Mouse (Mus musculus): ENCODE measurements at regions not wholly inside any gene's neighbourhood (a gene's known extent, or its start where the extent isn't known, plus 50 kb on each side); places are given as distances from the start of the nearest gene placed in this dataset.

DNA sequence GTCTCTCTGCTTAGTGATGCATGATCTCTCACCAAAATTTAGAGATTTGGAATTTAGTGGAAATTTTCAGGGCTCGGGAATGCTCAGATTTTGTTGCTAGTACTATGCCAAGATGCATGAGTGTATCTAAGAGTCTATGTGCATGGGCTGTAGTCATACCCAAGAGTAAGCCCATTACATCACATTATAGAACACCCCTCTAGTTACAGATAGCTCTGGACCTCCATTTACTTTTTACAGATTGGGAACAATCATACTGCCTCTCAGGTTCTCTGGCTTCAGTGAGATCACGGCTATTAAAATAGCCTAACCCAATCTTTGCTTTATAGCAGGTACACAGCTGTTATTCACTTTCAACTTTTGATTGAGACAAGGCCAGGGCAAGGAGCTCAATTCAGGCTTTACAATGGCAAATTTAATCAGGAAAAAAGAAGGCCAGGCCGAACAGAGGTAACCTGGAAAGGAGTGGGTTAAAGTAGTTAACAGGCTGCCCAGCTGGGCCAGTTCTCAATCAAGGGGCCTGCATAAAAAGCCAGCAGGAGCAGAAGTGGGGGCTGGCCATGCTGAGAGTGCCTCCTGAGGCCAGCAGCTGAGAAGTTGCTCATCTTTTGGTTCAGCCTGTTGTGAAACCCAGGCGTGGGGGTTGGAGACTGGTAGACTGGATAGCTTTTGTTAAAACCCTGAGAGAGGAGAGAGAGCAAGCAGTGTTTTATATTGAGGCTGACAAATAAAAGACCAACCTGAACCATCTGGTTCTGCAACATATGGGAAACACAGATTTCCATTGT is 509.2 kb upstream of the Pou3f2 start:
- peak; percentile 39 for DNase-seq

DNA sequence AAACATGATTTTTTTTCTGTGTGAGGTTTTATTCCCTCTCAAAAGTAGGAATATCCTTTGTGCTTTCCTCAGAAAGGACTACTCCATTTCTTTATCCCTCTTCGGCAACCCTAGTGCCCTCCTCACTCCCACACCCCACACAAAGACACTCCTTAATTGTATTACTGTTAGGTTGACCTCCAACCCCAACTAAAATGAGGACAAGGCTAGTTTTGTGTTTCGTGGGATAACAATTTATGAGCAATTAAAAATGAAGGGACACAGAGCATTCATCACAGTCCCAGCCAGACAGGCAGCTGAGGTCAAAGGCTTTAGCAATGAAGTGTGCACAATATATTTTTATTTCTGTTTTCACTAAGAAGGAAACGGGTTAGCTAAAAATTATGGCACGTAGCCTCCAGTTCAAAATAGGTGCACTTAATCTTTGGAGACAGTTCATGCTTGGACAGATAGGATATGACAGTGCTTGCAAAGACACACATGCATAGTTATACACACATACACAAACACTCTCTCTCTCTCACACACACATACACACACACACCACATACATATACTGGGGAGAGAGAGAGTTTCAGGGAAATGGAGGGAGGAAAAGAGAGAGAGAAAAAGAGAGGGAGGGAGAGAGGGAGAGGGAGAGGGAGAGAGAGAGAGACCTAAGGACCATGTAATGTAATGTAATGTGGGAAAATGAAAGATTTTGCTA is 498.8 kb upstream of the Pou3f2 start:
- peak; percentile 86 for DNase-seq

DNA sequence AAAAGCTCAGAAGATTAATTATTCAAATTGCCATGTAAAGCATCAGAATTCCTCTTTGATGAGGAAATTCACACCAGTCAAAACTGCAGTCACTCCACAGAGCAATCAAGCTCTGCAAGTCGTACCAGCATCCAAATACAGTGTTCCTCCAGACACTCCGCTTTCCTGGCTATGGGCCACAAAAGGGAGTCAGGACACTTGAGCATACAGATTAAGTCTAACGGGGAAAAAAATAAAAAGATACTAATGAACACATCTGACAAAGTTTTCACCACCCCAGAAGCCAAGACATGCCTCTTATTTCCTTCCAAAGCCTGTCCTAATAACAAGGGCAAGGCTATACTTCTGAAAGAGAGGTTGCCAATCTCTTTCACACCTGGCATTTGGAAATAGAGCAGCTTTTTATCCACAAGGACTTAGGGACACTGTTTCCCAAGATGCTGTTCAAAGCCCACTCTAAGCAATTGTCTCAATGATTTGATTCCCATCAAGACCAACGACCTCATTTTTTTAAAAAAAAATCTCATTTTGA is 485.5 kb upstream of the Pou3f2 start:
- DNase-seq: no peak

DNA sequence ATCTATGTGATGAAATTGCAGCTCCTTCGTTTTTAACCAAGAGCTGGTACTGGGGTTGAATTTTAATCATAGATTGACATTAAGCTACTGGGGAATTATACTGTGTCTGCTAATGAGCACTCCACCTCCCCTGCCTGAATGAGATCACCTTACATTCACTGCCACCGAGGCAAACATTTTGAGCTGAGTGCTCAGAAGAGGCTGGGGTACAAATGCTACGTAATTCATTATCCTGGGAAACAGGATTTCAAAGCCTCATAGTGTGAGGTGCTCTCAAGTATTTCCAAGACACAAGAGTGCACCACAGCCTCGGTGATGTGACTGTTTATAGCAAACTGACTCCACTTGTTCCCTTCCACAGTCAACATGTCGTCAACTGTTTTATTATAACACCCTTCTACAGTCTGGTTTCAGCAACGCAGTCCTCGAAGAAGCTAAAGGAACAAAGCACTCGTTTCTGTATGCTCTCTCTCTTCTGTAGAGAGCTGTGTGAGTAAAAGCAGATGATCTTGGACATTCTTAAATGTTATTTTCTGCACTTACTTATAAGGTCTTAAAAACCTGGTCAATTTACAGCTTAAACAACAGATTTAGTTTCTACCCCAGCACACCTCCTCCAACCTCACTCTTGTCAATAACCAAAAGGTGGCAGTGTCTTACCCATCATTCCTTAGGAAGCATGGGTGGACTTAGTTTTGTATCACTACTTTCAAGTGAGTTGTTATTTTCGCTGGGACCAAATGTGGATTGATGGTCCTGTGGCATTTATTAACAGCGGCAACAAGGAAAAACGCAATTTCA is 484.8 kb upstream of the Pou3f2 start:
- DNase-seq: no peak

DNA sequence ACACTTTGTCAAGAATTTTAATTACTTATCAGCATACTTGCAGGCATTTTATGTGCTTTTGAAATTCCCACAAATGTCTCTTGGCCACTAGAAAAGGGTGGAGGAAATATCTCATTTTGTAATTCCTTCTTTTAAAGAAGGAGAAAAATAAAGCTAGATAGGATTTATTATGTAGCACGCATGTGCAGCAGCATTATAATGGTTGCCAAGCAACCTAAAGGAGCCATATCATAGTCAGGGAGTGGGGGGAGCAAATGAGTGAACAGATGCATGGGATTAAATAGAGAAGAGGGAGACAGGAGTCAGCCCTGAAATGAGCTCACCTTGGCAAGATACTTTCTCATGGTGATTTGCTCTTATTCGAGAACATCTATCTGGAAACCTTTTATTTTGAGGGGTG is 483.0 kb upstream of the Pou3f2 start:
- peak; percentile 70 for DNase-seq

DNA sequence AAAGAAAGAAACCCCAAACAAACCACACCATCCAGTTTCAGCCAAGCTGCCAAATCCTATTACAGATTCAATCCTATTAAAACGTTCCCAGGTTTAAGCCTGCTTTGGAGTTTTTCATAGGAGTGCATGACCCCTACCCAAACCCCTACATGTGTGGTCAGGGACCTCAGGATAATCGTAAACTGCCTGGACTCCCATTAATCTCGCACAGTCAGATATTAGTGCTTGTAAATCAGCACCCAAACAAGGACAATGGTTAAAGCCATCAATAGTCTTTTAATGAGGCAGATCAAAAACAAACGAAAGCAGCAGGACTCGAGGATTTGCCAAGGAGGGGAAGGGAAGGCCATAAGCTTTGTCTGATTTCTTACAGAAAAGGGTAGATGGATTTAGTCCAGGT is 482.3 kb upstream of the Pou3f2 start:
- peak; percentile 83 for DNase-seq

DNA sequence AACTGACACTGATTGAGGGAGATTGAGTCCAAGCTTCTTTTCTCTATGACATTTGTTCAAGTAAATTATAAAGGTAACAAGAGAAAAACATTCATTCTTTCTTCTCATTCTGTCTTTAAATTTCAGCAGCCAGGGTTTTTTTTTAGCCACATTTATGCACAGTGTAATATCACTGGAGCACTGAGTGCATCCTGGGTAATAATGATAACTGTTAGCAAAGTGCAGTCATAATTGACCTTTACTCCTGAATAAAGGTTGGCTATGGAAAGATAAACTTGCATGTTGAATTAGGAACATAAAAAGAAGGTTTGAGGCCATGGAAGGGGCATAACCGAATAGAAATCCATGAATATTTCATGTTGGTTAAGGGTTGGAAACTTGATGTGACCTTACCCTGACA is 461.3 kb upstream of the Pou3f2 start:
- no peak for DNase-seq

DNA sequence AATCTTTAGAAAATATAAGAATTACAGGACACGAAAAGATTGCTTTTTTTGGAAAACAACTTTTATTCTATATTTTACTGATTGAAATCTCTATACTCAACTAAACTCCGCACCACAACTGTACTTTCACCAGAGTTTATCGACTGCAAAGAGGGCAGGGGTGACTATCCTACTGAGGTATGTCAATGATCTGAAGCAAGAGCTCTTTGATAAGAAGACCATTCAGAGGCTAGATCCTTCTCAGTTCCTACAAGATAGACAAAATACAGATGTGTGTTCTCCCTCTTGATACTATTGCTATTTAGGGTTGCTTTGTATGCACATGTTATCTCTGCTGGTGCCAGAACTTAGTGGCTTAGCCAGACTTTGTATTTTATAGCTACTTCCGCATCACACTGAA is 460.7 kb upstream of the Pou3f2 start:
- no peak for DNase-seq

DNA sequence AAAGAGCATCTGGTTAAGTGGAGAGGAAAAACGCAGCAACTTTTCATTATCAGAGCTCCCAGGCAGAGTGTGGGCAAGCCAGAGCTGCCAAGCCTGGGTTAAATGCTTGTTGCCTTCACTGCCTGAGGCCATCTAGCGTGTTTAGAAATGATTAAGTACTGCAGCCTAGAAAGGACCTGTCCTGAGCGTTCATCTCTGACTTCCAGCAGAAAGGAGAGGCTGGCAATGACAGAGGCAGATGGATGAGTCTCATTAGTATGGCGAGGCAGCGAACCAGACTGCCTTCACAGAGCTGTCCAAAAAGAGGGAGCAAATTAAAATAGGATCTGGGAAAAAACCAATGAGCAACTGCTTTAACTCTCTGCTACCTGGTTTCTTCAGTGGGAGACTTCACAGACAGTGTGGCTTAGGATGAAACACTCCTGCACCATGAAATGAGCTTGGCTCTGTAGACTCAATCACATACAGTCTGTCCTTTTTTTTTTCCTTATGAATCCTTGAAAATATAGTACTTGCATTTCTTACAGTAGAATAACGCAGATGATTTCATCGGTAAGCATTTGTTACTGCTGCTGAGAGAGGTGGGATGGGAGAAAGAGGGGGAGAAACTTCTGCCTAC is 458.7 kb upstream of the Pou3f2 start:
- DNase-seq: peak; percentile 69

DNA sequence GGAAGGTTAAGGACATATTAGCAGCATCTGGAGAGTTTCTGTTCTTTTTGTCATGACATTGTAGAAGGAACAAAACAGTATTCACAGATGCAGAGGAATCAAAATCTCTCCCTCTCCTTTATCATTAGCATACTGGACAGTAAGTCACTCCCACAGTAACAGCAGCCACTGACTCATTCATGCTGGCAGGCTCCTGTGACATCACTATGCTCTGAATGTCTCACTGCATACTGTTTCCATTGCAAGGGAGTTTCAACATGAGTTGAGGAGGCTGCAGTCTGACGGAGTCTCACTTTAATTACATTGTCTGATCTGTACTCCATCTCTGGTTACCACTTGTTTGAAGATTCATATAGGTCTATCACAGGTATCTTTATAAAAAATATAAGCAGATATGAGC is 450.1 kb upstream of the Pou3f2 start:
- DNase-seq: no peak

DNA sequence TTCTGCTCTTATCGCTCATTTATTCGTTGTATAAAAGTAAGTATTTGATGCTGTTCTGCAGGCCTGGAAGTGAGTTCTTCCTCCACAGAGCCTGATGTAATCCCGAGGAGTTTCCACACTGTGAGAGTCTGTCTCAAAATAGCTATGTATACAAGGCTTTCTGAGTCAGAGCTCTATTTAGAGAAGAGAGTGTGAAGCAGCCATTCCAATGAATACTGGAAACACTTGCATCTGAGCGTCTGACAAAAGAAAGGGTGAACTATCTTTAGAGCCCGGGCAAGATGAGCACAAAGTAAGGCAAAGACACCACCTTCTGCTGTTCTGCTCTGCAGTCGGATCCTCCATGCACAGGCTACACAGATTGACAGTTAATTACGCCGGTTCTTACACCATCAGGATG is 436.0 kb upstream of the Pou3f2 start:
- DNase-seq: no peak

DNA sequence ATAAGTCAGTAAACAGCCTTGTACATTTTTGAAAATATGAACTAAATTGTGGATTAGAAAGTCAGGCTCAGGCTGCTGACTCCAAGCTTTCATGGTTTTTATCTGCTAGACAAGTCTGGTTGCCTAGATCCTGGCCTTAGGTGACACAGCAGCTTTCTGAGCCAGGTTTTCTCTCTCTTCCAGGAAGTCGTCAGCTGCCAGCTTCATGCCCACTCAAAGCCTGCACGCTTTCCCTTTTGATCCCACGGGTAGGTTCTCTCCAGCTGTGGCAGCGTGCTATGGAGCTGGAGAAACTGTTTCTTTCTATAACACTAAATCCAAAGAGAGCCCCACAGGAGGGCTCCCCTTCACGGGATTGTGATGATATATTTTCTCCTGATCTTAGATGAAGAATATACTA is 426.7 kb upstream of the Pou3f2 start:
- DNase-seq: no peak

DNA sequence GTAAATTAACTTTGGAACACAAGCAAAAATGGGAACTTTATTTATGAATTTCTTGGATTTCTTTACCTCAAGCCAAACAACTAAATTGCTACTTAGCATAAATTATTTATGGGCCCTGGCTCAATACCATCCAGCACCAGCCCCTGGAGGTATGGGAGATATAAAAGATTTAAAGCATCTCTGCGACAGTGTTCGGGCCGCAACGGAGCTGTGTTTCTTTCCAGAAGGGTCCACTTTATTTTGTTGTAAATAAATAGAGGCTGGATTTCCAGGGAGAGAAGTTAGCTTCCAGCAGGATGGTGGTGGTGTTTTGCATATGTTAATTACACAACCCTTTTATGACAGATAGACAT is 404.5 kb upstream of the Pou3f2 start:
- peak; percentile 6 for DNase-seq

DNA sequence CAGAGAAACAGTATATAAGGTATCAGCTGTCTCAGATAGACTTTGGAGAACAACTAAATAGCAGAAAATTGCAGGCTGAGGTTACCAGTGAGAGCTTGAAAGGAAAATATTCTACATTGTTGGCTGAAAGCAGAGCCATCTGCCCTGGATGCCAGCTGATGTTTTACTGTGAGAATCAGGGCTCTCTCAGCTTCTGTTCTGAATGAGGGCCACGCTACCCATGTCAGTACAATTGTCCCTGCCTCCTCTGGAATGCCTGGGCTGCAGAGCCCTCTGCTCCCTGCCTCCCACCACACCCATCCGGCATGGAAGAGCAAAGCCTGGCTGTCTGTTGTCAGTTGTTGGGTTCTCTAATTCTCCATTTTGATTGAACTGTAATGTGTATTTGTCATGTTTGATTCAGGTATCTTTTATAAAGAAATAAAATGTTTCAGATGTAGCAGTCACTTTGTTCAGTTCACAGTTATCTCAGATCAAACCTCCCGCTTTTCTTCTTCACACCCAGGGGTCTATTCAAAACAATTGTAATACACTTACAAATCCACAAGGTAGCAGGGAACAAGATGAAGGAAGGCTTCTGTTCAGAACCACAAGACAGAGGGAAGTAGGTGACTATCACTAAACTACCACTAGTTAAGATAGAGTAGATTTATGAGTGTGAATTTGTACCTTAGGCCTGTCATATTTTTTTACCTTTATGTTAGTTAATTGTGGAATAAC is 404.0 kb upstream of the Pou3f2 start:
- DNase-seq: peak; percentile 31

DNA sequence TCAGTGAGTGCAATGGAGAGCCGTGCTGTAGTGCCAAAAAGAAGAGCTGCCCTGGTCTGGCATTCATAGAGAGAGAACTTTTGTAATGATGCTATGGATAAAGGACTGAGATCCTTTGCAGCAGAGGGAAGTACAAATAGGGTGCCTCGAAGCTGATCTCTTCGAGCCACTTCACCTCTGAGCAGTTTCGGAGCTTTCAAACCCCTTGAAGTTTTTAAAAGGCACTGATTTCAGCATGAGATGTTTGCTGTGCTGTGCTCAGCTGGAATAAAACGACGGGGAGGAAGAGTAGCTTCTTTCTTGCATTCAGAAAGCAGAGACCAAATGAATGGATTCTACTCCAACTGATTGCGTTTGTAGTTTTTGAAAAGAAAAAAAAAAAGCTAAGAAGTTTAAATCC is 392.5 kb upstream of the Pou3f2 start:
- no peak for DNase-seq

DNA sequence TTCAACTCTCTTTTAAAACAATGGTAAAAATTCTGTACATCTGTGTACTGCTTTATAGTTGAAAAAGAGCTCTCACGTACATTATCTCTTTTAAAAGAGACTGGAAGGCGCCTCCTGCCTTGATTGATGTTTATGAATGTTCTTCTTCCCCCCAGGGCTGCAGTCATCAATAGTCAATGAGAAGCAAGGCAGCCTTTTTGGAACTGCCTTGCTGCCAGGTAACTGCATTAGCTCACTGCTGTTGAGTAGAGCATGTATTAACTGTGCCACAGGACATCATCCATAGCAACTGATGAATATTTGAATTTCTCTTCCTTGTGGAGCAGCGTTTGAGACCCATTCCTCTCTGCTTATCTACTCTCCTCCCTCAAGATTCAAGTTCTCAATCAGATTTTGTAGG is 387.2 kb upstream of the Pou3f2 start:
- no peak for DNase-seq

DNA sequence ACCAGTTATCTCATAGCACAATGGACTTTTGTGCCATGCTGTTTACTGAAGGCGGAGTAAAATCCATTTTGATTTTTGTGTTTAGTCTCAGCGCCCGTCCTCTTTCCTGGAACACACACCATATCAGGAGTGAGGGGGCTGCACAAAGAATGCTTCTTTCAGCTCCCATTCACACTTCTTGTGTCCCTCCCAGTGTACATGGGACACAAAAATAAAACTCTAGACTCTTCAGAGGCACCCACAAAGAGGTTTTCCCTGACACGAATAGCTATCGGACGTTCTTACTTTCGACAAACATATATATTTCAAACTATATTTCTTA is 347.9 kb upstream of the Pou3f2 start:
- DNase-seq: no peak

DNA sequence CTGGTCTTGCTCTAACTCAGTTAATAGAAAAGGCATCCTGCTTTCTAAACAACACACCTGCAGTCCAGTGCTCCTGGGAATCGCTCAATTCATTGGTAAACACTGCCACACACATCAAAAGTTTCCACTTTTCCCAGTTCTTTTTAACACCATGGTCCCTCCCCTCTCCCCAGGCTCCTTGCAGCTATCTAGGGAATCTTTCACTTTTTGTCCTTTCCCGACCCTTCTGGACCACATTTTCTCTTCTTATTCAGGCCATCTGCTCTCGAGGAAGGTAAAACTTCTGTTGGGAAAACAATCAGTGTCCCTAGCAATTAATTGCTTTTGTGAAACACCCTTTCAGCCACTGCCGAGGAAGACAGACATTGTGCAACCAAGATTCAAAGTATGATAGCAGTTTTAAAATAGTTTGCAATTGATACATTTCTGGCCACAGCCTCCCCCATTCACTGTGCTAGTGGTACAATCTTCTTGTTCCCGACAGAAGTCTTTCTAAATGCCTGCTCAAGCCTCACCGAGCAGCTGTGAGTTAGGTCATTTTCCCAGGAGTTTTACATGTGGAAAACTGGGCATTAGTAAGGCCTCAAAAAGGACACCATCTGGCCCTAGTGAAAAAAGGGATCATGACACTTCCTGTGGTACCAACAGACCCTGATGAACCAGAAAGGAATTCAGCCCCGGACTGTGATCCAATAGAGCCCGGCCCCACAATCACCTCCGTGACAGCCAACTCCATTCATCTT is 347.4 kb upstream of the Pou3f2 start:
- DNase-seq: peak; percentile 92

DNA sequence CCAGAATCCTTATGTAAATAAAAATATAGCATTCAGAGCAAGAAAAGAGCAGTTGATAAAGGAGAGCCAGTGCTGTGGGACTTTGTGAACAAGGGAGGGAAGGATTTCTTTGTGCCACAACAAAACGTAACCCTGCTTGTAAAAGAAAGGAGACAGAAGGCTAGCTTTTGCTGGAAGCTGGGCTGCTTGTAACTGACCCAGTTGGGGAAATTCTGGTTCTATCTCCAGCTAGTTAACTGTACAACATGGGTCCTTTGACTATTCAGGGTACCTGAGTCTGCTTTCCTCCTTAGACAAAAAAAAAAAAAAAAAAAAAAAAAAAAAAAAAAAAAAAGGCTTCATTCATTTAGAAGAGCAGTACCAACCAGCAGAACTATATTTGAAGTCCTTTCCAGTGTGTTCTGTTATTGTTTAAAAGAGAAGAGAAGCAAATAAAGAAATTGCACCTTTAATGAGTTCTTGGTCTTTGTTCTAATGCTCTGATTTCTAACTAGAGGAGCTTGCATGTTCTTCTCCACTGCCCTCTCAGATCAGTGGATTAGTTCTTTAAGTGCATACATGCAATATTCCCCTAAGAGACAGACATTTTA is 345.8 kb upstream of the Pou3f2 start:
- no peak for DNase-seq

DNA sequence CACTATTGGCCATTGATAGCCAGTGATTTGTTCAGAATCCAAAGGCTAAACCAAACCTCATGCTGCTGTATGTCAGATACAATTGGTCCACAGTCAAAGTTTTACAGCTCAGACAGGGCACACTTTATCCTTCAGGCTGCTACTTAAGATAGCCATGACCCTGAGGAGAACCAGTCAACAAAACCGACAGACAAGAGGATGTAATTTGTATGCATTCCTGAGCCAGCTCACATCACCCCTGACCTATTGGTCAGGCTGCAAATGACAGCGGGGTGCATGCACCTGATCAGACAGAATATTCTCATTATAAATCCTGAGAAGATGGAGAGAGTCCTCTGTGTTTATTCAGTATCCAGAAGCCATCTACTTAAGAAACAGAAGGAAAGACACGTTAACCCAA is 315.5 kb upstream of the Pou3f2 start:
- DNase-seq: no peak

DNA sequence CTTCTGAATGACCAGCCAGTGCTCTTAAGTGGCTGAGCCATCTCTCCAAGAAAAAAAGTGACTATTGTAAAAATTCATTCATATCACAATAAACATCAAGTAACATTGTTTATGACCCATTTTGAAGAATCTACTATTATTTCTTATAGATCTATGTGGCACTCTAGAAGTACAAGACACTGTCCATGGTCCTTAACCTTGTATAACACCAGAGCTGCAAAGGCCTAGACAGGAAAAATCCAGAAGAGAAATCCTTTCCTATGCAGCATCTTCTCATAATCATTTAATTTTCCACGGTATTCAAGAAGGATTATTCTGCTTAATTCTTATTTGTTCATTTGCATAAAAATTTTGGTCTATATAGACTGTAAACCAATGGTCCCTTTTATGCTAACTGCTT is 304.7 kb upstream of the Pou3f2 start:
- no peak for DNase-seq

DNA sequence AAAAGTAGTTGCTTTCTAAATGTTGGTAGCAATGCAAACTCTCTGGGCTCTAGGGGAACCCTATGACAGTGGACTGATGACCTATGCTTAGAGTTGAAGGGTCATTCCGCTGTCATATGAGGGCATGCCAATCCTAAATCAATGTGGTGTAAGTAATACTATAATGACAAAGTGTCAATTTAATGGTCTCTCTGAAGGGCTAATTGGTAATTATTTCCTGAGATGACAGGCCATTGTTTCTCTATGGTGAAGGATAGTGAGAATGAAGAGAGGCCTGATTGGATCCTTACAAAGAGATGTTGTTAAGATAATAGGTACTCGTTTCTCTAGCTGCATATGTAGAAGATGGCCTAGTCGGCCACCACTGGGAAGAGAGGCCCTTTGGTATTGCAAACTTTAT is 299.7 kb upstream of the Pou3f2 start:
- DNase-seq: peak; percentile 81

Measured in retina, postnatal 1 day (tissue).